Mouse (Mus musculus) midbrain, embryonic 16.5 days (tissue): ENCODE measurements around the gene Capn2. TPM values are rescaled to one million over a fixed set of nuclear protein-coding genes. Genes with fewer than 3 reads are reported as not detected.

Experiments
- ATAC-seq: fragments of 200-750 bp; cut with Nextera tagmentation; 2 replicates; pipeline ENCODE4 v1.8.0; 2017; ENCODE audit warnings: moderate TSS enrichment
- H3K27ac ChIP-seq: fragments of 300-500 bp; sonication (generic); 2 replicates; pipeline ENCODE4 v1.5.1; 2014; ENCODE audit warnings: mild to moderate bottlenecking, low read length, mixed read lengths
- H3K27me3 ChIP-seq: fragments of 300-500 bp; sonication (generic); 2 replicates; pipeline ENCODE4 v1.6.1; 2014; ENCODE audit warnings: low read depth, low read length, mixed read lengths; ENCODE audit not compliant: control insufficient read depth, insufficient read depth
- H3K36me3 ChIP-seq: fragments of 300-500 bp; sonication (generic); 2 replicates; pipeline ENCODE4 v1.6.1; 2014; ENCODE audit warnings: mild to moderate bottlenecking, low read length, moderate library complexity, mixed read lengths; ENCODE audit not compliant: control insufficient read depth, insufficient read depth
- H3K4me1 ChIP-seq: fragments of 300-500 bp; sonication (generic); 2 replicates; pipeline ENCODE4 v1.6.1; 2014; ENCODE audit warnings: mild to moderate bottlenecking, low read length, mixed read lengths; ENCODE audit not compliant: control insufficient read depth, insufficient read depth
- H3K4me2 ChIP-seq: fragments of 300-500 bp; sonication (generic); 2 replicates; pipeline ENCODE4 v1.6.1; 2014; ENCODE audit warnings: mild to moderate bottlenecking, low read length, mixed read lengths
- H3K4me3 ChIP-seq: fragments of 300-500 bp; sonication (generic); 2 replicates; pipeline ENCODE4 v1.5.1; 2014; ENCODE audit warnings: low read depth, mild to moderate bottlenecking, low read length, moderate library complexity, mixed read lengths
- H3K9ac ChIP-seq: fragments of 300-500 bp; sonication (generic); 2 replicates; pipeline ENCODE4 v1.6.1; 2014; ENCODE audit warnings: low read depth, low read length, mixed read lengths
- H3K9me3 ChIP-seq: fragments of 300-500 bp; sonication (generic); replicated peaks from 2 replicates; pipeline ENCODE4 v1.6.1; 2014; ENCODE audit warnings: mild to moderate bottlenecking, low read length, mixed read lengths; ENCODE audit not compliant: control insufficient read depth, poor library complexity, severe bottlenecking
- WGBS: fragments of 180-500 bp; shearing (Covaris S2); extraction: QIAGEN DNeasy Blood & Tissue Kit; methylation state at CpG from one replicate; pipeline ENCODE4 v1.1.7; 2014; 5-methylcytosine and 5-hydroxymethylcytosine counted together
- polyA plus RNA-seq: library from polyadenylated mRNA; unstranded; fragments of >200 nt; fragmentation: Nextera tagmentation; extraction: Ambion mirVana; gene quantifications from 2 replicates; pipeline ENCODE4 v1.2.1, GENCODE M21; 2015

Gene Capn2
- polyA plus RNA-seq, 1 experiment from 2014 or later: 84.5 TPM

GRCm38 (mm10) chr1:182425176-182425575 lies 92.2 kb downstream of the Capn2 start:
- H3K4me2 ChIP-seq: no peak overlapping the region
- H3K27me3 ChIP-seq: no peaks in the 10 kb centered on the region
- no peaks in the 10 kb centered on the region for H3K36me3 ChIP-seq
- no peaks in the 10 kb centered on the region for H3K9me3 ChIP-seq
- no peak overlapping the region for H3K27ac ChIP-seq
- peaks cover 6% of the 10 kb centered on the region; the same call in 1 of the 2 replicates for H3K4me1 ChIP-seq
- no peak overlapping the region for H3K4me3 ChIP-seq
- WGBS: 74% methylated on average over 3 of the region's 3 CpGs
- no peak for ATAC-seq
- H3K9ac ChIP-seq: no peak overlapping the region

GRCm38 (mm10) chr1:182424274-182424673 lies 93.1 kb downstream of the Capn2 start:
- 78% methylated on average over 2 of the region's 2 CpGs for WGBS
- no peak overlapping the region for H3K4me2 ChIP-seq
- no peak overlapping the region for H3K27ac ChIP-seq
- no peaks in the 10 kb centered on the region for H3K9me3 ChIP-seq
- H3K4me3 ChIP-seq: no peak overlapping the region
- no peaks in the 10 kb centered on the region for H3K36me3 ChIP-seq
- no peak overlapping the region for H3K9ac ChIP-seq
- H3K27me3 ChIP-seq: no peaks in the 10 kb centered on the region
- ATAC-seq: no peak
- peaks cover 6% of the 10 kb centered on the region; the same call in 1 of the 2 replicates for H3K4me1 ChIP-seq

- Histone ChIP-seq H3K4me3 (no peak overlapping the region), H3K9ac (no peak overlapping the region), H3K4me2 (no peak overlapping the region), H3K27me3 (no peaks in the 10 kb centered on the region), H3K9me3 (no peaks in the 10 kb centered on the region), H3K4me1 (no peaks in the 10 kb centered on the region), H3K27ac (no peak overlapping the region), H3K36me3 (no peaks in the 10 kb centered on the region)
- 87% methylated on average over 3 of the region's 3 CpGs for WGBS
- ATAC-seq: no peak
Observed at GRCm38 (mm10) chr1:182419481-182419880, 97.9 kb downstream of the Capn2 start.

Other genes starting within 250 kb of the Capn2 start
- 73.1 and 85.0 TPM in 2 replicates for gene Degs1, start 234.8 kb downstream of the Capn2 start, polyA plus RNA-seq
- gene Fbxo28, start 176.0 kb downstream of the Capn2 start, polyA plus RNA-seq: 21.1 and 24.8 TPM in 2 replicates
- gene Trp53bp2, start 108.4 kb downstream of the Capn2 start, polyA plus RNA-seq: 16.0 and 19.4 TPM in 2 replicates
- 0.14 and 0.21 TPM in 2 replicates for gene Capn8, start 47.4 kb upstream of the Capn2 start, polyA plus RNA-seq
- gene Ccdc185, start 231.6 kb upstream of the Capn2 start, polyA plus RNA-seq: not detected in 2 replicates
- 86.7 and 89.4 TPM in 2 replicates for gene Susd4, start 246.3 kb upstream of the Capn2 start, polyA plus RNA-seq